7 mouse cellular contexts compared by ENCODE assay signal in genomic region chr9:112102155-112102851, GRCm38 (mm10).
DNase-seq lines count a peak whose midpoint lies in the region; TF ChIP-seq lines count a peak whose summit lies in the region.

No protein-coding gene starts in this region.

- peak overlapping the region; percentile 70 for H3K27ac ChIP-seq in left cerebral cortex, adult 2 months

- DNase-seq in brain, adult 2 months (ENCODE audit: low read depth, low spot score), result peak; percentile 98
- DNase-seq in cerebellum, adult 11 months, result peak; percentile 60
- peak; percentile 81 to 93 for DNase-seq in frontal cortex, postnatal 36 days (ENCODE audit: low spot score in 2 of 2)
- DNase-seq in left cerebral cortex, adult 2 months (ENCODE audit: extremely low spot score in 1 of 2, low spot score in 2 of 2), result peak; percentile 54 to 73
- DNase-seq in retina, postnatal 1 day, result peak; percentile 75
- DNase-seq in lung, postnatal 36 days, result no peak
- DNase-seq in natural killer cell, adult 2 months (ENCODE audit: low spot score in 2 of 2), result no peak

- no peak overlapping the region for H3K4me3 ChIP-seq in left cerebral cortex, adult 2 months

- TF ChIP-seq CTCF in left cerebral cortex, adult 2 months (IDR thresholded peaks at IDR 0.05), result no peak

- intact Hi-C loops in left cerebral cortex, adult 2 months (cut with DNase I), result no loop called here

Comparison
In these comparisons a context has a peak if more than half of its experiments do, and no peak if none do; other contexts are left out.
1. DNase-seq: peak in brain, adult 2 months (single experiment), cerebellum, adult 11 months (single experiment), frontal cortex, postnatal 36 days (2 of 2), left cerebral cortex, adult 2 months (2 of 2) and retina, postnatal 1 day (single experiment); none in lung, postnatal 36 days (single experiment) and natural killer cell, adult 2 months (0 of 2).